Mouse (Mus musculus): ENCODE measurements around the gene Atp6v1g3.

Atp6v1g3 gene

DNA sequence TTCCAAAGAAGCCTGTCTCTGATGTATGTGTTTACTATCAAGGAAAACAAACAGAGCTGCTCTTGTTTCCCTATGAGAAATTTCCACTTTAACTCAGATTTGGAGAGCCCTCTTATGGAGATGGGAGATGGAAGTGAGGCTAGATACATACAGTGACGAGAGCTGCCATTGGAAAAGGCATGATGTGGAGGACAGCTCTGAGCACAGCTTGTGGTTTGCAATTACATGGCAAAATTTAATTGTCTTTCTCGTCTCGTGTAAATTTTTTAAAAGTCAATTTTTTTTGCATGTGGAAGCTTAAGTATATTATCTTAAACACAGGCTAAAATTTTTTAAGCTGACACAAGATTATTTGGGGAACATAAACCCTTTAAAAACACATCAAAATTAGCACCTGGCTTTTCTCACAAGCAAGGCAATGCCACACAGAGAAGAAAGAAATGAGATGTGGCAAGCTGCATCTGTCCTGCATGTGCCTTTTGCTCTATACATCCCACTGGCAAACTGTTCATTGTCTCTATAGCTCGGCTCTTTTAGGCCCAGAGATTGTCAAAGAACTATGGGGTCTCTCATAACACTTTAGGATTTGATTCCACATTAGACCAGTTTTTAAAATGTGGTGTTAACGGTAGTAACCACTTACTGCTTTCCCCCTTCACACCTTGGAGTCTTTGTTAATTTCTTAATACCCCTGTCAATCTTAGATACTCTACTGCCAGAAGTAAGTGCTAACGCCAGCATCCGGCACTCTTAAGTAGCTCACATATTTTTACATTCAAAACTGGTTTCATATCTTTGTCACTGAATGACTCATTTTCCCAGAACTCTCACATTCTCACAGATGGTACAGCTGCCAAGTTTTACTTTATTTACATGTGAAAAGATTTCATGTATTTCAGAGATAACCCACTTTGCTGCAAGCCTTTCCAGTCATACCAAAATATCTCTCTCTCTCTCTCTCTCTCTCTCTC is 16.2 kb downstream of the Atp6v1g3 start:
- DNase-seq: no peak

DNA sequence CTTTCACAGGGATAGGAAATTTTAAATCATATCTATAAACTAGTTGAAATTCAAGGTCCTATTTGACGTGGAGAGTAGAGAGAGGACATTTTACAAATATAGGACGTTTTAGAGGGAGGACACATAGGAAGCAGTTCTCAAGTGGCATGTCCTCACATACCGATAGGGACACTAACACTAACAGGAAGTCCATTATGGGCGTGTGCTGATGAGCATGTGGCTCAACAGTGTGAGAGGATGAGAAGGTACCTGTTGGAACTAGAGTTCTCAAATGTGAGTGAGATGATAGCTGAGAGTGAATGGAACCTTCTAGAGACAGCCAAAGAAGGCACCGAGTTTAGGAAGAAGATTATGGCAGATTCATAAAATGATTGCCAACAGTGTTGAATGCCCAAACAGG is 17.9 kb downstream of the Atp6v1g3 start:
- no peak for DNase-seq

DNA sequence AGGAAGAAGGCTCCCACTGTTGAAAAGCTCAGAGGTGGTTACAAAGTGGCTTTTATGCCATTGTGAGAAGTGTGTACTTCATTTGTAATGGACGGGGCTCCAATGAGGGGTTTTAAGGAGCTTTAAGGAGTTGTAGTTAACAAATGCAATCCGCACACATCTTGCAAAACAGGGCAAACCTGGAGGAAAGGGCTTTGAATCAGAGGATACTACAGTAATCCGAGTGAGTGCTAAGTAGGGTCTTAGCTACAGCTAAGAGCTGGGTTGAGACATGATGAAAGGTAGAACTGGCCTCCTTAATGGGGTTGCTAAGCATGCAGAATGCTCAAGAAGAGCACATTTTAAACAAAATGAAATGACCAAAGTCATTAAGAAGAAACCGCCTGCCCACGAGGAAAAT is 20.9 kb downstream of the Atp6v1g3 start:
- no peak for DNase-seq

DNA sequence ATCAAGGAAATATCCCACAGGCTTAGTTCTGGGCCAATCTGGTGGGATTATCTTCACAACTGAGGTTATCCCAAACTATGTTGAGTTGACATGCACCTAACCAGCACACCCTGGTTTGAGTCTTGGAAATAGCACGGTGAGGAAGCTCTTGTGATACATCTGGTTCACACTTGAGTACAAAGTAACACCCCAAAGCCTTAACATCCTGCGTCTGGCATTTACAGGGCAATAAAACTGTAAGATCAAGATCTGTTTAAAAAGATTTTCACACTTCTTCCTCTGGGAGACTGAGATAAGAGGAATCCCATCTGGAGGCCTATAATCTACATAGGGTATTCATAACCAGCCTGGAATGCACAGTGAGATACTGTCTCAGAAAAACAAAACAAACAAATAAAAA is 24.6 kb downstream of the Atp6v1g3 start:
- DNase-seq: no peak

DNA sequence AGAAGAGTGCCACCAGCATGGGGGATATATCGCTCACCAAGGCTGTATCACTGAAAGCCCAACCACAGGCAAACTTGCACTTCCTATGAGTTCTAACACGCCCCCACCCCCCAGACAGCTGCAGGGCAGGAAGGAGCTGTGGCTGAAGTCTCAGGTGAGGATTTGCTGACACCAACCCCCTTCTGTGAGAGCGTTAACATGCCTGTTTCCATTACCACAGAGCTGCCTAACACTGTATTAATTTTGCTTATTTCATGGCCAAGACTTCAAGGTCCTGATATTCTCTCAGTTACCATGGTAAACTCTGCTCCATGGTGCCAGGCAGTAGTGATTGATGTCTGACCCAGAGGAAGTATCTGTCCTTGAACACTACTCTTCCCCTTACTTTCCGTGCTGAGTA is 26.0 kb downstream of the Atp6v1g3 start:
- no peak for DNase-seq

DNA sequence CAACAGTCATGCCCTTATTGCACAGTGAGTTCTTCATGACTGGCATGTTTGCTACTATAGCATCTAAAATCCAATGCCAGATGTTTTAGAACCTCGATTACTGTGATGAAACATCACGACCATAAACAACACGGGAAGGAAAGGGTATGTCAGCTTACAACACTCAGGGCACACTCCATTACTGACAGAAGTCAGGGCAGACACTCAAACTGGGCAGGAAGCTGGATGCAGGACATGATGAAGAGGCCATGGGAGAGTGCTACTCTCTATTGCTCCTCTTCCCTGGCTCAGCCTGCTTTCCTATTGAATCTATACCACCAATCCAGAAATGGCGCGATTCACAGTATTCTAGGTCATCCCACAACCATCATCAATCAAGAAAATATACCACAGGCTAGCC is 28.4 kb downstream of the Atp6v1g3 start:
- DNase-seq: no peak

DNA sequence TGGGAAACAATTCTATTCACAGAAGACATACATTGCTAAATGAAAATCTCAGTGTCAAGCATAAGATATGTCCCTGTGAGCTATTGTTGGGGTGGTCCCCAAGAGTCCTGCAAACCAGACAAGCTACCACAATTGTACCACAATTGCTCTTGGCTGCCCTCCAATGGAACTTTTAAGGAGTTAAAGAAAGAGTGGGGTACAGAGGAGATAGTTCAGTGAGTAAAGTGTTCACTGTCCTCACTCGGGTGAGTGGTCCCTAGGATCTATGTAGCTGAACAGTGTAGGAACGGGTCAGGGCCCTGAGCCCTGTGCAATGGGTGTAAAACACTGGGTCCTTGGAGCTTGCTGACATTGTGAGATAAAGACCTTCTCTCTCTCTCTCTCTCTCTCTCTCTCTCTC is 29.2 kb downstream of the Atp6v1g3 start:
- no peak for DNase-seq

DNA sequence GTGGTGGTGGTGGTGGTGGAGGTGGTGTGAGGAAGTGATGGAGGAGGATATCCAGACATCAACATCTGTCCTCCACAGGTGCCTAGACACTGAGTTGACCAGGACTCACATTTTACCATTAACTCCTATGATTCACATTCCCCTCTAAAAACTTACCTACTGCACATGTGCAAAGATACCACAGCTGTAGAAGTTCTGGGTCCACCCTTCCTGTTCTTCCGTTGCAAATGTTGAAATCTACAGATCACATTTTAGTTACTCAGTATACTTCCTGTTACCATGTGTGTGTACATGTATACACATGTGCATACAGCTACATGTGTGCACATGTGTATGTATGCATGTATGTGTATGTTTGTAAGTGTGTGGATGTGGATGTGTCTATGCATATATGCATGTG is 29.8 kb downstream of the Atp6v1g3 start:
- DNase-seq: no peak

DNA sequence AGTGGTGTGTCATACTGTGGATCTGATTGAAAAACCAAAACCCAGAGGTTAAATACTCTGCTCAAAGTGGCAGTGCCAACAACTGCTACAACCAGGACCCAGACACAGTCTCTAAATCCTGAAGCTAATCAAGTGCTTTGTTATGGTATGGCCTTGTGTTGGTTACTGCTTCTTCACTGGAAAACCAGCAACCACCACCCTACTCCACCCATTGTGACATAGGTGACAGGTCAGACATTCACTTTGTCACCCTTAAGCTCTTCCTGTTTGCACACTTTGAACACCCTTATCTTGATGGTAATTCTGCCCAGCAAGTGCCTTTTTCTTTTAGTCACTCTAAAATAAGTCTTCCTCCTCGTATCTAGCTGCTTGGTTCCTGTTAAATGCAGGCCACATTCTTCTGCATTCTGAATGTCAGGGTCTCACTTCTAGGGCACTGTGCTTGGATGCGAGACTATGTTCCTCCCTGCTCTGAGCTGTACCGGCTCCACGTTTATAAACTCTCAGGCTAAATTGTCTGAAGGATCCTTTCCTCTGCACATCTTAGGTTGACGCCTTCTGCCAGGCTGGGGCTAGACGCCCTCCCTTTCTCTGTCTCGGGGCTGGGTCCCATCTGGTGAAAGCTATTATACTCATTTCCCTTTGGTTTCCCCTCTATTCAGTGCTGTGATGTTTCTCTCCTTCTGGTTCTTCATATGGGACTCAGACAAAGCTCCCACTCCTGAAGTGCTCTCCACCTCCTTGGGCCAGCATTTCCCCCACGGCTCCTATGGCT is 30.8 kb downstream of the Atp6v1g3 start:
- no peak for DNase-seq

DNA sequence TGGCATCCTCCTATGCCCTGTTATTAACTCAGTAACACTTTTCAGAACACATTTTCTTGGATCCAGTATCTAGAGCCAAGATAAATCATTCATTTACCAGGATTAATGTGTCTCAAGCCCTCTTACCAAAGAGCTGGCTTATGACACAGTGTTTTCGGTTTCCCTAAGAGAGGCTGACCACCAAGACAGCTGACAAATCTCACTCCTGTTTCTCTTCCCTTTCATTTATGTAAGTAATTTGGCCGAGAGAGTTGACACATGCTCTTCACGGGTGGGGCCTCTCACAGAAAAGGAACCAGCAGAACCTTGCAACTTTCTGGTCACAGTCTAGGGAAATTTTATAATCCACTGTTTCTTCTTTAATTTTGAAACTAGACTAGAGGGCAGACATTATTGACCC is 49.1 kb downstream of the Atp6v1g3 start:
- DNase-seq: no peak

DNA sequence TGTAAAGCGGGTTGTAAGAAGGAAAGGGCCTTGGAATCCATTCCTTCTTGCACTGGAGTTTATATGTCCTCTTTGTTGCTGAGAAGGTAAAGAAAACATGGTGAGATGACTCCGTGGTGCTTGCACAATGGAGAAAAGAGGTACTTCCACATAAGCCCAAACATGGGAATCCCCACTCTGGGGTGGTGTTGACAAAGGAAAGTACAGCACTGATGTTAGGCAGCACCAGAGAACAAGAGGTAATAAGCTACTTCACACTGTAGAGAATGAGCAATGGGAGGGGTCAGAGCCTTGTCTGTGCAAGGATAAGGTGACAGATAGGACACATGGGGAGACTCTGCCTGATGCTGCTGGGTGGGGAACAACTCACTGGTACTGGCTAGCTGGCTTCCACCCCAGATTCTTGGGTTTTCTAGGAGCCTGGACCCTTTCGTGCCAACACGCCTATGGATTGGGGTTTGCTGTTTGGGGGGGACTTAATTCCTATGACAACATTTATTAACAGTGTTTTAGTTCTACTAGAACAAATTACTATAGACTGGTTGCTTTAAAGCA is 49.6 kb downstream of the Atp6v1g3 start:
- no peak for DNase-seq

DNA sequence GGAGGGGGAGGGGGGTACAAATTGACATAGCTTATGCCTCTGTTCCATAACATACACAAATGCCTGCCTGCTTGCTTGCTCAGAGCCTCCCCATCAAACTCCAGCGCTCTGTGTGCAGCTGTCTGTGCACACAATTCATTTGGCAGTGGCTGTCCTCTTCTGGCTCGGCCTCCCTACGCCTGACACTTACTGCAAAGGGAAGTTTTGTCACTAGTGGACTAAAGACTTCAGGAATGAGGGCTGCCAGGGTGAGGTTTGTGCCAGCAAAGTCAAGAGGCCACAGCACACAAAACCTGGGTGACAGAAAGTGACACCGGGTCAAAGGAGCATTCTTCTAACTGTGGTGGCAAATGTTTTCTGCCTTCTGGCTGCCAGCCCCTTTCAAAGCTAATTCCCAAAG is 52.6 kb downstream of the Atp6v1g3 start:
- peak in 1 of 2 experiments; percentile 7 for DNase-seq

DNA sequence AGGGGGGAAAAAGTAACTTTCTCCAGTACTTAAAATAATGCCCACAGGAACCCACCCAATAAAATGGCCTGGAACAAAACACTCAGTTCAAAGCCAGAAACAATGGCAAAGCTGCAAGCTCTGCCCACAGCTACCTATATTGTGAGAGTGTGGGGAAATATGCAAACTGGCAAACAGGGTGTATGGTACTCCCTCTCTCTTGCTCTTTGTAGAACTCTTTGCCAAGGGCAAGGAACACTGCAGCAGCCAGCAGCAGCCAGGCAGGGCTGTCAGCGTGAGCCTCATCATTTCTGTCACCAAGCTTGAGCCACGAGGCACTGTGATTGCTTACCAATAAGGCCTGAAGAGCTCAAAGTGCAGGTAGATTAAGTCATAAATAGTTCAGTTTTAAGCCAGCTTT is 53.0 kb downstream of the Atp6v1g3 start:
- DNase-seq: no peak

DNA sequence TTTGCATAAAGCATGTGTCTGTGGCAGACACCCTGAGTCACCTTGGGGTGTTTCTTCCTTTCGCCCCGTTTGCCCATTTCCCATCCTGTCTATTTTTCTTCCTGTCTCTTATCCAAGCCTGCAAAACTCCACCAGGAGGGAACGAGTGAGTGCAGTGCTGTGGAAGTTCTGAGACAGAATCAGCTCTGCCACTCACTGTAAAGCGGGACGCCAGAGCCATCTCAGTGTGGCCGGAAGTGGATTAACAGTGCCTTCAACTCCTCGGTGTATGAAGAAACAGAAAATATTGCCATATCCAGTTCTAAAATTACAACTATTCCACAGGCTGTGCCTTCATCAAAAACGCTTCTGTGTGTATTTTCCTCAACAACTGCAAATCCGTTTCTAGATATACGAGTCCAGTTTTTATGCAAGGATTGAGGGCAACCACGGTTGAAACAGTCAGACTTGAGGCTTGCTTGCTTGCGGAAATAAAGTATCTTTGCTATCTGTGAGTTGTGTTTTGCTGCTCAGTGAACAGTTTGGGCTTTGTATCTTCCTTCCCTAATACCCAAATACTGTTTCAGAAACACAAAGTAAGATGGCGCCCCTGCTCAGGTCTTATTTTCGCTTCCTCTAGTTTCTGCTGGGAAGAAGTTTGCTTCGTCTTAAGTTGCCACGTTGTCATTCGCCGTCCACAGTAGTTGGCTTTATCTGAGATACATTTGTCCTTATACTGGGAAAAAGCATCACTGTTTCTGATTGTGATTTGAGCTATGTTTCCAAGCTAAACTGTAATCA is 54.1 kb downstream of the Atp6v1g3 start:
- DNase-seq: no peak

DNA sequence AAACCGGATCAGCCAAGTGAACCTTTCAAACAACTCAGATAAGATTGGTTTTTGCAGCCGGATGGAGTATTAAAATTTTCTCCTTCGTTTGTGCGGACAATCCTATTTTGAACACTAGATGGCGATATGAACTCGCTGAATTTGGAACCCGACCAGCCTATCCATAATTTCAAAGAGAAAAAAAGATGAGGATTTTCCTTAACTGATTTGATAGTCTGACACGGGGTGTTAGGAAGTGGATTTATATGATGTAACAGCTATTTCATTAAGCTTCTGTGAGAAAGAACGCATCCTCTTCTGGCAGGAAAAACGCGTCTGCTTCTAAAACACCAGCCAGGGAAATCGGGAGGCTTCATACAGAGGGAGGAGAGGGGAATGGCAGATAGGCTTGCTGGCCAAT is 54.8 kb downstream of the Atp6v1g3 start:
- DNase-seq: no peak

DNA sequence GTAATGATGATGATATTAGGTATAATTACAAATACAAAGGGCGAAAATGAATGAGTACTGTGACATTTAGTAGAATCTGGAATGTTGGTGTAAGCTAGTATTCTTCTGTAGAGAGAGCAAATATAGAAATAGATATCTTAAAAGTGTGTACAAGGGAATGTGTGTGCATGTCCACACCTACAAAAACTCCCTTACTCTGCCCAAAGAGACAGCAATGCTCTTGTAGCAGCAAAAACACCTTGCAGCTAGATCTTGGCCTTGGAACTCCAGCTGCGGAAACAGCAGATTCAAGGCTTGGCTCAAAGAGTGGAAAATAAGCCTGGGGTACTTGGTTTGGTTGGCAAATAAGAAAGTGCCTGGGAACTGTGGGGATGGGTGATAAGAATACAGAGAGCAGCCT is 57.0 kb downstream of the Atp6v1g3 start:
- DNase-seq: no peak

DNA sequence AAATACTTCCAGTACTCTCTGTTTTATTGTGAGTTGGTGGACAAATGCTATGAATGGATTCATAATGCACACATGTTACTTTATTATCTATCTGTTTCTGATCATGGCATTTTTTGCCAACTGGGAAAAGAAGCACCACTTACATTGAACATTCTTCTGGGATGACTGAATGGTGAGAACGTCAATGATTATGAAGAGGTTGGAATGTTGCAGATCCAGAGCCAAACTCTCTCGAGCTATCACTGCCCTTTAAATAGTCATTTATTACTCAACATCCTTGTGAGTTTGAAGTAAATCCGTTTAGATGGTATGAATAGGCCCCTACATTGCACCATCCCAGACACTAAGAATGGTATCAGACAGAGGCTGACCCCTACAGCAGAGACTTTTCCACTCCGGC is 58.1 kb downstream of the Atp6v1g3 start:
- no peak for DNase-seq

DNA sequence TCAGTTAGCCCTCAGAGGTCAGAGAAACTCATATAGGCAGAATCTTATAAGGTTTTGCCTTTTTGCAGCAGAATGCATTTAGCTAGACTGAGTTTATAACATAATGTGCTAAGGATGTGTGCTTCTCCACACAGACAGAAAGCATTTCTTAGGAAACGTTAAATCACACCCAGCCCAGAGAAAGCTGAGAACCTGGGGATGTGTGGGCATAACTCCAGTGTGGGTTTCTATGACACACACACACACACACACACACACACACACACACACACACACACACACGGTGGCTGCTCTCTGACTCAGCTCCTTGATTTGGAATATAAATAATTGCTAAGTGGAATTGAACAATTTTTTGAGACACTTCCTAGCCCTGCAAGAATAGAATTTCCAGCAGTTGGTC is 61.2 kb downstream of the Atp6v1g3 start:
- DNase-seq: no peak

DNA sequence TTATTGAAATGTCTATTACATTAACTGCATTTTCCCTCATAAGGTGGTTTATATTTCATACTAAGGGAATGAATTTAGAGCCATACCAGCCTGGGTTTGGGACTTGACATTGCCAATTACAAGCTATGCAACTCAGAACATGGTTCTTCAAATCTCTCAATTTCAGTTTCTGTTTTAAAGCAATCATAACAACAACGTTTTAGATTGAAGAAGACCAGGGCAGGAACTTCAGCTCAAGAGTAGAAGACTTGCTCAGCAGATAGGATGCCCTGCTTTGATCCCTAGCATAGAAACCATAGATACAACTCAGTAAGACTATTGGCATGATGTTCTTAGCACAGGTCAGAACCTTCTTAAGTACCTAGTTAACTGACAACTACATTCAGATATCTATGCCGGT is 63.9 kb downstream of the Atp6v1g3 start:
- DNase-seq: no peak
